Mouse (Mus musculus) lung, postnatal 4 days (tissue): Measurements from ENCODE around the gene Btbd6.

Source experiments
- DNase-seq, 2 experiments: peaks; one replicate each; pipeline ENCODE4 v3.0.0; 2021

Gene Btbd6

DNA sequence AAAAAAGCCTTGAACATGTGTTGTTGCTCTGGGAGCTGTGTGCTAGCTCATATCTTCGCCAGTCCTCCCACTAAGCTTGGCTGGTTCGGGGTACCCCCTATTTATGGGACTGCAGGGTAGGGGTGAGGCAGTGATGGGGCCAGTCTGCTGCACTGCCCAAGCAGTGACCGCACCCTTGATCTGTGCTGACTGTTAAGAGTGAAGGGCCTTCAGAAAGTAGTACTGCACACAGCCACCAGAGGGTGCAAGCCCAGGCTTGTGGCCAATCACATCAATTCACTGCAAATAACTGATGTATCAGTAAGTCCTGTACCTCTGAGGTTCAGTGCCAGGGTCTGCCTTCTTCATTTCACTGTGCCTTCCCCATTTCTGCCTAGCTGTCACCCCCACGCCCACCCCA lies 20.5 kb upstream of the Btbd6 start:
- peak; percentile 74 to 86 for DNase-seq

GRCm38 (mm10) chr12:112958303-112958702 lies 18.0 kb upstream of the Btbd6 start:
- DNase-seq: peak; percentile 73 to 76

DNA sequence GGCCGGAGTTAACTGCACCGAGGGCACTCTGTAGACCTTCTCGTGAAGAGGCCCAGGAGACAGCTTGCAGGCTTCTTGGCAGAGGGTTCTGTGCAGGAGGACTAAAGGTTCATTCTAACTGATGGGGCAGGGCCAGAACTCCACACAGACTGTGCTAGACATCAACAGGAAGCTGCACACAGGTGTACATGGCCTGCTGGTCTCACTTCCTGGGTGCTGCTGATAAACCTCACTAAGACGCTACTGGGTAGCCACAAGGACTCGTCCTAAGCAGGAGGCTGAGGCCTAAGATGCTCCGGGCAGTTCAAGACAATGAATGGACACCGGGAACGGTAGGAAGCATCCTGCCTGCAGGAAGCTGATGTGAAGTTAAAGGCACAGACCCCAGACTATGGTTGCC lies 16.9 kb upstream of the Btbd6 start:
- no peak for DNase-seq

GRCm38 (mm10) chr12:112961428-112961827 lies 14.9 kb upstream of the Btbd6 start:
- DNase-seq: peak in 1 of 2 experiments; percentile 47

DNA sequence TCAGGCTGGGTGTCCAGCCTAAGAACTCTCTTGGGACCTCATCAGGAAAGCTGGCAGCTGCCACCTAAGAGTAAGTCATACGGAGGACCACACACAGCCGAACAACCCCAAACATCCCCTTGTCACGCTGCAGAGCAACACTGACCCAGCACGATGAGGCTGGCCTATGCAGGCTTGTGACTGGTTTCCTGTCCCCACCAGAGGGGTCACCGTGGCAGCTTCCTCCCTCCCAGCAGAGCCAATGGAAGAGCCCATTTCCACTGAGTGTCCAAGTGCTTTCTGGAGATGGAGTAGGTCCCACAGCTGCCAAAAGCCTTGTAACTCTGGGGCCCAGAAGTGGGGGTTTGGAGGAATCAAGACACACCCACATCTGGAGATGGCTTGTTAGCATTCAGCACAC lies 14.4 kb upstream of the Btbd6 start:
- DNase-seq: no peak

DNA sequence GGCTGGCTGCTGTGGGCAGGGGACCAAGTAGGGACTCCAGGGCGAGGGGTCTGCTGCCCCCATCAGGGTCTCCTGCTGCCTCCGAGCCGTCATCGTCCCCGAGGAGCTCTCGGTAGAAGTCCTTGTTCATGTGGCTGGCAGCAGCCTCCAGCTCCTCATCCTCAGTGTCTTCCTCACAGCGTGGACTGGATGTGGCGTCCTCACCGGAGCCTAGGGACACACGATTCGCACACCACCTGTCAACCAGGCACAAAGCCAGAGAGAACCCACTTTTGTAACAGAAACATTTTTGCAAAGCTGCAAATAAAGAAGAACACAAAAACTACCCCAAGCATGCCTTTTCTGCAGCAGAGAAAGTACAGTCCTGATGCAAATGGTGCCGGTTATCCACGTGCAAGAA lies 10.5 kb upstream of the Btbd6 start:
- no peak for DNase-seq

GRCm38 (mm10) chr12:112968943-112969342 lies 7.3 kb upstream of the Btbd6 start:
- no peak for DNase-seq

DNA sequence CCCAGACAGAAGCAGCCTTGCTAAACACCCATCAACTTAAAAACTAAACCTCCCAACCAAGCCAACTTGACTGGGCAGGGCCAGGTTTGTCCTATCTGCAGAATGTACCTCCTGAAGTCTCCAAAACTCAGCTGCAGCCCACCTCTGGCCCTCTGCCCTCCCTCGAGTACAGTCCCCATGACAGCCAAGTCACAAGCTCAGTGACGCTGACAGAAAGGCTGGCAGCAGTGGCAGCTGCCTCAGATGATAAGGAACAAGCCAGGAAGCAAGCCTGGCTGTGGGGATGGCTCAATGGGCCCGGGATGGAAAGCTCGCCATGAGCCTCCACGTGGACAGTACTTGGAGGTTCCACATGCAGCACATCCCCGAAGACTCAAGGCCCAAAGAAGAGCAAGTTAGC lies 6.7 kb upstream of the Btbd6 start:
- DNase-seq: no peak

DNA sequence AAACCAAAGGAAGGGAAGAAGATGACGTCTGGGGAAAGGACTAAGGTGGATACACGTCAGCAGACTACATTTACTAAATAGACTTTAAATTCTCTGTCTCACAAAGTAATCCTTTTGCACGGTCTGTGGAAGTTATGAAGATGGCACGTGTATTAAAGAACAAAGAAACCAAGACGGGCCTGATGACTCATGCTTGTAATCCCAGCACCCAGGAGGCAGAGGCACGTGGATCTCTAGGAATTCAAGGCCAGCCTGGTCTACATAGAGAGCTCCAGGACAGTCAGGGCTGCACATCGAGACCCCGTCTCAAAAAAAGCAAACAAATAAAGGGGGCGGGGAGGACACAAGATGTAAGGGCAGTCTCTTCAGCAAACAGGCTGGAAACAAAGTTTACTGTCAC lies 1.5 kb upstream of the Btbd6 start:
- no peak for DNase-seq

GRCm38 (mm10) chr12:112977156-112977555 lies 874 bp downstream of the Btbd6 start:
- no peak for DNase-seq

GRCm38 (mm10) chr12:112982031-112982430 lies 5.7 kb downstream of the Btbd6 start:
- DNase-seq: no peak

DNA sequence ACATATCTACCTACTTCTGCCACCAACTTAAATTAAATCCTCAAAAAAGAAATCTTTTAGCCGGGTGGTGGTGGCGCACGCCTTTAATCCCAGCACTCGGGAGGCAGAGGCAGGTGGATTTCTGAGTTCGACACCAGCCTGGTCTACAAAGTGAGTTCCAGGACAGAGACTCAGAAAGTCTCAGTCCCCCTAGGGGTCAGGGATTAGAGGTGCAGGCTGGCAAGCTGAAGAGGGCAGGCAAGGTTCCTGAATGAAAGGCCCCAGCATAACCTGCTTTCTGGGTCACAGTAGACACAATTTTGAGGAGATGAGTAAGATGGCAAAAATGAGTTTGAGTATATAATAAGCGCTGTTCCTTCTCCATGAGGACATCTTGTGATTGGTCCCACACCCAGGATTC lies 9.1 kb downstream of the Btbd6 start:
- peak in 1 of 2 experiments; percentile 17 for DNase-seq

- DNase-seq: peak in 1 of 2 experiments; percentile 65
Measured at GRCm38 (mm10) chr12:112987877-112988276, 11.6 kb downstream of the Btbd6 start.

DNA sequence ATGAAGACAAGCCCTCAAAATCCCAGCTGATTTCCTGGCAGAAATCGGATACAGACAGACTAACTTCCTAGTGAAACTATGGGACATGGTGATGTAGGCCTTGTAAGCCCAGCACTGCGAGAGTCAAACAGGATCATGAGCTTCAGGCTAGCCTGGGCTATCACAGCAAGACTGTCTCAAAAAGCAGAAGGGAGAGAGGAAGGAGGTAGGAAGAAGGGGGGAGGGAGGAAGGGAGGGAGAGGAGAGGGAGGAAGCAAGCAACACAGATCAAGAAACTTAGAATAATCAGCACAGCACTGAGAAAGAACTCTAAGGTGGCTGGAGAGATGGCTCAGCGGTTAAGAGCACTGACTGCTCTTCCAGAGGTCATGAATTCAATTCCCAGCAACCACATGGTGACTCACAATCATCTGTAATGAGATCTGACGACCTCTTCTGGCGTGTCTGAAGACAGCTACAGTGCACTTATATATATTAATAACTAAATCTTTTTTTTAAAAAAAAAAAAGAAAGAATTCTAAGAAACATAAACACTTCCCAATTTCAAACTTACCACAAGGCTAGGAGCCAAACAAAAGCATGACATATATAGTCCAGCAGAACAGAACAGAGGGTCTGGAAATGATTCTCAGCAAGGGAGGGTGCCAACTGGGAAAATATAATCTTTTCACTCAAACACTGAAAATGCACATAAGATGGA lies 14.6 kb downstream of the Btbd6 start:
- DNase-seq: no peak

- DNase-seq: no peak
Measured at GRCm38 (mm10) chr12:112991444-112991843, 15.2 kb downstream of the Btbd6 start.

- no peak for DNase-seq
Measured at GRCm38 (mm10) chr12:112994153-112994552, 17.9 kb downstream of the Btbd6 start.

DNA sequence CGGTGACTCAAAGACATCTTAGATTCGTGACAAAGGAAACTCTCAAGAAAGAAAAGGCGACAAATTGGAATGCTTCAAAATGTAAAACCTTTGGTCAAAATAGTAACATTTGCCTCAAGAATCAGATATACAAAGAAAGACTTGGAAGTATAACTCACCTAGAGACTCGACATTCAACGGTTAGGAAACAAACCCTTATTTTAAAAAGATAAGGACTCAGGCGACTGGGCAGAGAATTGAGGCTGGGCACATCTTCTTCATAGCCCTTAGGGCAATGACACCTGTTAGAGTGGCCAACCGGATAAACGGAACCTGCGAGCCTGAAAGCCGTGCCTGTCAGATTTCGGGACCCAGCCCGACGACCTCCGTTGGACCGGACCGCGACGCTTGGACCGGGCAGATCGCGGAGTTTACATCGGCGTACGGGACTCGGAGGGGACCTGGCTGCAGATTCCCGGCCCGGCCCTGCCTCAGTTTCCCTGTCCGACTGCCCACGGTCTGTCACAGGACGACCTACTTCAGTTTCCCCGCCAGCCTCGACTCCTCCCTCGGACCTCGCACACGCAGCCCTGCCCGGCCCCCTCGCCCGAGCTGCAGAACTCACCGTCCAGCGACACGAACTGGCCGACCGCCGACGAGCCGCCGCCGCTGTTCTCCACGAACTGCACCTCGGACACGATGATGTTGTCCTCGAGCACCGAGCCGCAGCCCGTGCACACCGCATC lies 23.4 kb downstream of the Btbd6 start:
- no peak for DNase-seq

DNA sequence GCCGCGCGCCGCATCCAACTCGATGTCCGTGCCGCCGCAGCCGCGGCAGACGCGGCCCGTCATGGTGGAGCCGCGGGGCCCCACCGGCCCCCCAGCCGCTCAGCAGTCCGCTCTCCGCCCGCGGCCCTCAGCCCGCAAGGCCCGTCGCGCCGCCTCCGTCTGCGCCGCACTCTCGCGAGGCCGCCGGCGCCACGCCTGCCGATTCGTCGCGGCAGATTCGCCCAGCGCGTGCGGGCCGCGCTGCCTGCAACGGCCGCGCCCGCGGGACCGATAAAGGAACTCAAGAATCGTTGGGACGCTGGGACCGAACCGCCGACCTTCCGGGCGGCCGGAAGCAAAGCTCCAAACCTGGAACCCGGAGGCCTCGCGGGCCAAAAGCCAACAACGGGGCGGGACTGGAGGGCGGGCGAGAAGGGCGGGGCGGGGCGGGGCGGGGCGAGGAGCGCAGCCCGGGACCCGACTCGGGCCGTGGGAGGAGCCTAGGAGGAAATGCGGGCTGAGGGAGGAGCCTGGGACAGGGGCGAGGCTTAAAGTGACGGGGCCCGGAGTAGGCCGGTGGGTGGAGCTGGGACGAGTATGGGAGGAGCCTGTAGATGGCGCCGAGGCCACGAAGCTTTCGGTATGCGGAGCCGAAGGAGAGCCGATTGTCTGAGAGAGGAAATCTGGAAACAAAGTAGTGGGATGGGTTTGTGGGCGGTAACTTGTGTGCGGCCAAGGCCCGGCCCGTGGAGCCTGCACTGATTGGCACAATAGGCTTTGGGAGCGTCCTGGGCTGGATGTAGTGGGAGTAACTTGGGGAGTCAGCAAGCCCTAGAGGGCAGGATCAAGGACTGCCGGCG lies 24.2 kb downstream of the Btbd6 start, which contains the start of gene Brf1:
TSS of gene Brf1 (minus strand) at position 411 of the 839 bp plus-strand sequence.
- peak; percentile 98 to 99 for DNase-seq

DNA sequence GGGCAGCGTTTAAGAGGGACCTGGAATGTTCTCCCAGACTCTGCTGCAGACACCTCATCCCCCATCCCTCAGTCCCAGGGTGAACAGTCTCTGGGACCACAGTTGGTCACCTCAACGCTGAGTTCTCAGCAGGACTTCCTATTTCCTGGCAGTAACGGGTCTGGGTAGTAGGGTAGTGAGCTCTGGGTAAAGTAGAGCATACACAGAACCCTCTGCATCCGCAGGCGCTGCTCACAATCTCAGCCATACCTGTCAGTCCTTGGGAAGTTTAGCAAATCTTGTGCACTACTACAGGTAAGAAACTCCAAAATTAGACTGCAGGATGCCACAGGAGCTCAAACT lies 24.8 kb downstream of the Btbd6 start:
- DNase-seq: no peak

- no peak for DNase-seq
Measured at GRCm38 (mm10) chr12:113002667-113003066, 26.4 kb downstream of the Btbd6 start.

DNA sequence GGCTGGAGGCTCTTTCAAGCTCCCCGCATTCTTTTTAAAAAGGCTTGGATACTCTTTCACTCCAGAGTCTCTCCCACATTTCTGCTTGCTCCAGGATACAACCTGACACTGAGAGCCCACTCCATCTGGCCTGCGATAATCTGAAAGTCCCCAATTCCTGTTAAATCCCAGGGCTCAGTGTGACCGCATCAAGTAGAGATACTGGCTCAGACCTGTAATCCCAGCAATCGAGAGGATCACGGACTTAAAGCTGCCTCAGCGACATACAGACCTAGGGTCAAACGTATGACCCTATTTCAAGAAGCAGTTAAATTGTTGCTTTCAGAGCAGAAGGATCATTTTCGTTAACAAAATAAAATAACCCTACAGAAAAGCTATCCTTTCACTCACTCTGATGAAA lies 27.7 kb downstream of the Btbd6 start:
- no peak for DNase-seq

DNA sequence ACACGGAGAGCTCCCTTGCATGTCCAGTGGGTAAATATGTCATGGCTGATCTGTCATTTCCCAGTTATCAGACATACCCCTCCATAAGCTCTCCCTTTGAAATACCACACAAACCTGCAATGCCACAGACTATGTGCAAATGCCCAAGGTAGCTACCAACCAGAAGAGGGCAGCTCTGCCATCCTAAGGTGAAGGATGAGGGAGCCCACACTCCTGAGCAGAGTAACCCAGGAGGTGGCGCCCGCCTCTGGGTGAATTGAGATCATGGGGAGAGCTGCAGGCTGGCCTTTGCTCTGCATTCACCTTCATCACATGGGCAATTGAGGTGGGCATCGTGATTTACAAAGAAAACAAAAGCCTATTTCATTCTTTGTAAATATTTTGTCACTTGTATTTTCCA lies 28.7 kb downstream of the Btbd6 start:
- DNase-seq: peak; percentile 74 to 81

- peak; percentile 67 to 78 for DNase-seq
Measured at GRCm38 (mm10) chr12:113011702-113012360, 35.5 kb downstream of the Btbd6 start.
